Mouse (Mus musculus): ENCODE measurements around the gene Oas1g.
"Not testable (repeated sequence)": the region's sequence is repeated elsewhere in the genome, so short reads cannot be mapped to it uniquely, and the experiment has no call there.

The Oas1g gene

DNA sequence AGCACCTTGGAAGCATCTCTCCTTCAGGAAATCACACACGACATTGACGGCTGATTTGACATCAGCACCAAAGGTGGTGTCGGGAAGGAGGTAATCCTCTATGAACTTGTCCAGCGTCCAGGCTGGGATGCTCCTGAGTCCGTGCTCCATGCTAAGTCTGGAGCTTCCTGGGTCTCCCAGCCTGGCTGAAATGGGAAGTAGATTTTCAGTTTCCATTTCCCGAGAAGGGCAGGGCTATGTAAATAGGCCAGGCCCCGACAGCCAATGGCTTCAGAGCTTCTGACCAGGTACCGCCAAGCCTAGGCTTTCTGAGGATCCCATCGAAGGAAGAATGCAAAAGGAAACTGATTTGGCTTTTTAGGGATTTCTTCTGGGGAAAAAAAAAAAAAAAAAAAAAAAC, at the start of gene Oas1g:
Gene Oas1g (minus strand): TSS at position 201 of the 400 bp plus-strand sequence.
- not testable (repeated sequence) for H3K27me3 ChIP-seq (ENCODE audit: control insufficient read depth, insufficient read depth, low read length, poor library complexity, severe bottlenecking); H3K36me3 ChIP-seq (ENCODE audit: control insufficient read depth, insufficient read depth, low read length, poor library complexity, severe bottlenecking); DNase-seq (ENCODE audit: low read depth, low spot score)

DNA sequence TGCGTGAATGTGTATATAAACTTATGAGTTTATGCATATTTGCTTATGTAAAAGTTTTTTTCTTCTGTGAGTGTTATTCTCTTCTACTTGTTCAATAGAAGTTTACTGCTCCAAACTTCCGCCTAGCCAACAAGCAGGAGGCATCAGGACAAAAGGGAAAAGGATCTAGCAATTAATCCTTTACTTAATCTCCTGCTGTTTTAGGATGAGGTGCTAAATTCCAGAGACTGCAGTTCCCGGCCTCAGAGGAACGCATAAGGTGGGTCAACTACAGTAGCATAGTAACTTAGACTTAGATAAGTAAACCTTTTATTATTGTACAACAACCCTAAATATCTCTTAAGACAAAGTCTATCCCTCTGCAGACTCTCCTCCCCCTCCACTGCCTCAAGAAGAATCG, 46.6 kb upstream of the Oas1g start:
- Histone ChIP-seq H3K27me3 (ENCODE audit: control insufficient read depth, insufficient read depth, low read length, poor library complexity, severe bottlenecking) (no peaks in the 10 kb centered on the region), H3K36me3 (ENCODE audit: control insufficient read depth, insufficient read depth, low read length, poor library complexity, severe bottlenecking) (no peaks in the 10 kb centered on the region)
- no peak for DNase-seq (ENCODE audit: low read depth, low spot score)

DNA sequence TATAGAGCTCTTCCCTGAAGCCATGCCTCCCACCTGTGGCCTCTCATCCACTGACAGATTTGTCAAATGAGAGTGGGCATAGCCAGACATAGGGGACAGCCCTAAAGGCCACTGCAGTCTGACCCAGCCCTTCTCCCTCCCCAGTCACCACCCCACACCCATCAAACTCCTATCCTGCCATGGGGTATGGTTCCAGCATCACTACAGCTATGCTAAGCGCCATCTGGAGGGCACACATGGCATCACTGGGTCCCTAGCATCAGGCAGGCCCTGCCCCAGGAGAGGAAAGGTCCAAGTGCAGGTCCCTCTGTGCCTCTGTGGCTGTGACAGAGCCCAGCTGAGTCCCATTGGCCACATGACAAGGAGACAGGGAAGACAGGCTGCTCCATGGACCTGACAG, 39.6 kb upstream of the Oas1g start:
- Histone ChIP-seq H3K27me3 (ENCODE audit: control insufficient read depth, insufficient read depth, low read length, poor library complexity, severe bottlenecking) (no peaks in the 10 kb centered on the region), H3K36me3 (ENCODE audit: control insufficient read depth, insufficient read depth, low read length, poor library complexity, severe bottlenecking) (no peaks in the 10 kb centered on the region)
- peak; percentile 10 for DNase-seq (ENCODE audit: low read depth, low spot score)

DNA sequence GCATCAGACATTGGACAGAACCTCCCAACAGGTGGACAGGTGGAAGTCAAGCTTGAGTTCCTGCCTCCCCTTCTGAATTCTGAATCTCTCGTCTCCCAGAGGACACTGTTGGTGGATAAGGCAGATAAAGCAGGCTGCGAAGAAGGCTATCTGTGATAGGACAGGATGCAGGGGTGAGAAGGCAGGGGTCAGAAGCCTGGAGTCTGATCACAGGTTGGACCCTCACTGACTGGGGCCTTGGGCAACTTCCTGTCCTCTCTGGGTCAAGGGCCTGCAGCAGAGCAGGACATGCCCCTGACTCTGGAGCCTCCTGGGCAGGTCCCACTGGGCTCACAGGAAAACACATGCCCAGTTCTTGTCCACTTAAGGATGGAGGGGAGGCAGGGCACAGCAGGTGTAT, 38.9 kb upstream of the Oas1g start:
- H3K27me3 ChIP-seq (ENCODE audit: control insufficient read depth, insufficient read depth, low read length, poor library complexity, severe bottlenecking); DNase-seq (ENCODE audit: low read depth, low spot score); H3K36me3 ChIP-seq (ENCODE audit: control insufficient read depth, insufficient read depth, low read length, poor library complexity, severe bottlenecking): not testable (repeated sequence)

DNA sequence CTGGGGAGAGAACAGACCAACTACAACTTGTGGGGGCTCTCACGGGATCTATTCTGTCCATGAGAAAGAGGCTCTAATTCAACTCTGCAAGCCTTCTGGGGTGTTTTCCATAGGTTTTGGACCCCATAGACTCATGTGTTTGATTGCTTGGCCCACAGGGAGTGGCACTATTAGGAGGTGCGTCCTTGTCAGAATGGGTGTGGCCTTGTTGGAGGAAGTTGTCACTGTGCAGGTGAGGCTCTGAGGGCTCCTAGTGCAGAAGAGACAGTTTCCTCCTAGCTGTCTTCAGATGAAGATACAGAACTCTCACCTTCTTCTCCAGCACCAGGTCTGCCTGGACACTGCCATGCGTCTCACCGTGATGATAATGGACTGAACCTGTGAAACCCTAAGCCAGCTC, 37.1 kb upstream of the Oas1g start:
- H3K27me3 ChIP-seq (ENCODE audit: control insufficient read depth, insufficient read depth, low read length, poor library complexity, severe bottlenecking); H3K36me3 ChIP-seq (ENCODE audit: control insufficient read depth, insufficient read depth, low read length, poor library complexity, severe bottlenecking); DNase-seq (ENCODE audit: low read depth, low spot score): not testable (repeated sequence)

DNA sequence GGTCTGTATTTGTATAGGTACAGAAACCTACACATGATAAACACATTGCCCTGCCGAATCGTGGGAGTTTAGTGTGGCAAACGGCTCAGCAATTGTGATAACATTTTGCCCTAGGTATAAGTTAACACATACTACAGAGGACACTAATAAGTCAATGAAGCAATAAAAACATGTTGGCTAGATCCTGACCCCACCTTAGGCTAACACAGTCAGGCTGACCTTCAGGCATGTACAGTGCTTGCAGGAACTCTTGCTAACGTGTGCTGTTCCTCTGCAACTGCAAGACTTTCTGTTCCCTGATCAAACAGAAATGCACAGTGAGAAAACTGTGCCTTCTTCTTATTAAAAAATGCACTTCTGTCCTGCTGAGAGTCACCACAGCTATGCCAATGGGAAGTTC, 36.6 kb upstream of the Oas1g start:
- Histone ChIP-seq H3K36me3 (ENCODE audit: control insufficient read depth, insufficient read depth, low read length, poor library complexity, severe bottlenecking) (no peaks in the 10 kb centered on the region), H3K27me3 (ENCODE audit: control insufficient read depth, insufficient read depth, low read length, poor library complexity, severe bottlenecking) (no peaks in the 10 kb centered on the region)
- no peak for DNase-seq (ENCODE audit: low read depth, low spot score)

DNA sequence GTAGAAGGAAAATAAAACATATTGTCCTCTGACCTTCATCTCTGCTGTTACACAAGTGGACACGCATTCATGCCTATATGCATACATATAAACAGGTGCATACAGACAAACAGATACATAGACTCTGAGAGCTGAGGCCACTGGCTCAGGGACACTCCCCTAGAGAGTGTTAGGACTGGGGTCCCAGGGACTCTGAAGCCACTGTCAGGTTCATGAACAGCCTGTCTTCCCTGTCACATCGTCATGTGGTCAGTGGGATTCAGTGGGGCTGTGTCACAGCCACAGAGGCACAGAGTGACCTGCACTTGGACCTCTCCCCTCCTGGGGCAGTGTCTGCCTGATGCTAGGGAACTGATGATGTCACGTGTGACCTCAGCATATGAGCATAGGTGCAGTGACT, 32.9 kb upstream of the Oas1g start:
- Histone ChIP-seq H3K27me3 (ENCODE audit: control insufficient read depth, insufficient read depth, low read length, poor library complexity, severe bottlenecking) (no peaks in the 10 kb centered on the region), H3K36me3 (ENCODE audit: control insufficient read depth, insufficient read depth, low read length, poor library complexity, severe bottlenecking) (no peaks in the 10 kb centered on the region)
- no peak for DNase-seq (ENCODE audit: low read depth, low spot score)

DNA sequence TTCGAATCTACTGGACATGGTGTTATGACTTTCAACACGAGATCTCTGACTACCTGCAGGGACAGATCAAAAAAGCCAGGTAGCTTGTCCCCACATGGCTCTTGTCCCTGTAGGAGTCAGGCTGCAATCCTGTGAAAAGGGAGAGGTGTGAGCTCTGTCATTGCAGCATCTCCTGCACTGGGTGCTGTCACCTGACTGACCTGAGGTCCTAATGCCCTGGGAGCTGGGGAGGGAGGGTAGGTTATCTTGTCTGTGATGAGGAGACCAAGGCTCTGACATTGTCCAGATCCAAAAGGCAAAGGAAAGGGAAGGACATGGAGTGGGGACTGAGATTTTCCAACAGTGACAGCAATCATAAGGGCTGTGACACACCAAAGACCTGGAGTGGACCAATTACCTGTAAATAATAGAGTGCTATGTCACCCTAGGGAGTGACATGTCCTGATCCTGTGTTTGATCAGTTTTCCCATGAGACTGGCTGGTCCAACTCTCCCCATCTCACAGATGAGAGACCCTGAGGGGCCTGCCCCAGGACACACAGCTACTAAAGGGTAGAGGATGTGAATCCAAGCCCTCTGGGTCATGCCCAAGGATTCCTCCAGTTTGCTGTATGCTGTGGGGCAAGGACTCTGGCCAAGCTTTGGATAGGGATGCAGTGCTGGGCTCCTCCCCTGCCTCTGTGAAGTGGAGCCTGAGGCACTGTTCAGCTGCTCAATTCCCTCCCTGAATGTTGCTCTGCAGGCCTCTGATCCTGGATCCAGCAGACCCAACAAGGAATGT, 31.9 kb upstream of the Oas1g start:
- H3K27me3 ChIP-seq (ENCODE audit: control insufficient read depth, insufficient read depth, low read length, poor library complexity, severe bottlenecking); H3K36me3 ChIP-seq (ENCODE audit: control insufficient read depth, insufficient read depth, low read length, poor library complexity, severe bottlenecking); DNase-seq (ENCODE audit: low read depth, low spot score): not testable (repeated sequence)

DNA sequence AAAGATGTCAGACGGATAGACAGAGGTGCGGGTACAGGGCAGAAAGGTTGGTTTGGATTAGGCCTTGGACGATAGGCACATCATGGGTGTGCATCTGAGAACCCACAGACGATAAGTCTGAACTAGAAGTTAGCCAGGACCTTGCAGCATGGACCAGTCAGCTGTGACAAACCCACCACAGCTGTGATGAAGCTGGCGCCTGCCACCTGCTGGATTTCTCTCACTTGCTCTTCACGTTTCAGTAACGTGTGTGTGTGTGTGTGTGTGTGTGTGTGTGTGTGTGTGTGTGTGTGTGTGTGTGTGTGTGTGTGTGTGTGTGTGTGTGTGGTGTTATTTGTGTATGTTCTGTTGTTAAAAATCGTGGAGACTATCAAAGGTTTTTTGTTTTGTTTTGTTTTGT, 26.8 kb upstream of the Oas1g start, which contains the start of gene Oas1d:
Gene Oas1d (plus strand): TSS at position 333 of the 400 bp plus-strand sequence.
- H3K27me3 ChIP-seq (ENCODE audit: control insufficient read depth, insufficient read depth, low read length, poor library complexity, severe bottlenecking); H3K36me3 ChIP-seq (ENCODE audit: control insufficient read depth, insufficient read depth, low read length, poor library complexity, severe bottlenecking): not testable (repeated sequence)
- DNase-seq (ENCODE audit: low read depth, low spot score) = peak; percentile 31

DNA sequence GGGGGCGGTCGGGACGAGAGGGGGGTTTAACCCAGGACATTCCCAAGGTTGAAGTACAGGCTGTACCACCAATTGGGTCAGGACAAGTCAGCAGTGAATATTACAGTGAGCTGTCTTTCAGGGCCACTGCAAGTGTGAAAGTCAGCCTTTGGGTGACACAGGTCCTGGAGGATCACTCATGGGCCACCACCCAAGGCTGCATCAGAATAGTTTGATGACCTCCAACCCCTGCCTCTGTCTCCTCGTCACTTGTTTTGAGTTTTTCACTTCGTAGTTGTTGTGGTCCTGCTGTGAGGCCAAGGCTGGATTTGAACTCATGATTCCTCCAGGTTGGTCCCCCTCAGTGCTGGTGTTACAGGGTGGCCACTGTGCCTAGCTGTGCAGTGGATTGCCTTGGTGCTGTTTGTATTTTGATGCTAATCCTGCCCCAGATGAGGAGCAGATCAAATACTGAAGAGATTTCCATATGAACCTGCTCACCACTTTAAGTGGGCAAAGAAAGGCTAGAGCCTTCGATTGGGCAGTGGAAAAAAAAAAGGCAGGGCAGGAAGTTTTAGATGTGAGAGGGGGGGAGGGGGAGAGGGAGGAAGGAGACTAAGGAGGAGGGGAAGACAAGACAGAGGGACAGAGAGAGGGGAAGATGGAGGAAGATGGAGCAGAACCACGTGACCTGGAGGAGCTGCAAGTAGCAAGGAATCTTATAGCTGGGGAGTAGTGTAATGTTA, 20.9 kb upstream of the Oas1g start:
- H3K27me3 ChIP-seq (ENCODE audit: control insufficient read depth, insufficient read depth, low read length, poor library complexity, severe bottlenecking) = no peaks in the 10 kb centered on the region
- no peaks in the 10 kb centered on the region for H3K36me3 ChIP-seq (ENCODE audit: control insufficient read depth, insufficient read depth, low read length, poor library complexity, severe bottlenecking)
- no peak for DNase-seq (ENCODE audit: low read depth, low spot score)

DNA sequence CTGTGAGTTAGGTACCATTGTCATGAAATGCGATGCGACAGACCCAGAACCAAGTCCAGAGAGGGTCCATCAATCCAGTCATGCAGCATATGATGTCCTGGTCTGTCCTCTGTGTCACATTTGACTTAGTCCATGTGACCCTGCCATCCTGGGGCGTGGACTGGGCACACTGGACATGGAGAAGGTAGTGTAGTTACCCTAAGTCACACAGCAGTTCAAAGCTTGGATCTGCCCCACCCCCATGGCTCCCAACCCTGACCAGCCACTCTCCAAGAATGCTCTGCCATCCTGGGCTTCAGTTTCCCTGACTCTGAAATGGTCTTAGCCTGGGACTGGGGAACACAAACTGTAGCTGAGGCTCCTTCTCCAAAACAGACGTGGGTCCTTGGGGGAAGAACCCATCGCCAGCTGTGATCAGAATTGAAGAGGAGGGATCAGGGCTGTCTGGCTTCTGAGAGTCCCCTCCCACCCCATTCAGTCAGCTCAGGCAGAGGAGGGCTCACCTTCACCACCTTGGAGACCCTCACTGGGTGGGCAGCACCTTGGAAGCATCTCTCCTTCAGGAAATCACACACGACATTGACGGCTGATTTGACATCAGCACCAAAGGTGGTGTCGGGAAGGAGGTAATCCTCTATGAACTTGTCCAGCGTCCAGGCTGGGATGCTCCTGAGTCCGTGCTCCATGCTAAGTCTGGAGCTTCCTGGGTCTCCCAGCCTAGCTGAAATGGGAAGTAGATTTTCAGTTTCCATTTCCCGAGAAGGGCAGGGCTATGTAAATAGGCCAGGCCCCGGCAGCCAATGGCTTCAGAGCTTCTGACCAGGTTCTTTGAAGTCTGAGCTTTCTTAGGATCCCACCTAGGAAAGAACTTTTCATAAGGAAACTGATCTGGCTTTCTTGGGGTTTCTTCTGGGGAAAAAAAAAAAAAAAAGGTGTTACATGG, 19.6 kb upstream of the Oas1g start, which contains the start of gene Oas1a:
Gene Oas1a (minus strand): TSS at position 731 of the 943 bp plus-strand sequence.
- H3K27me3 ChIP-seq (ENCODE audit: control insufficient read depth, insufficient read depth, low read length, poor library complexity, severe bottlenecking); H3K36me3 ChIP-seq (ENCODE audit: control insufficient read depth, insufficient read depth, low read length, poor library complexity, severe bottlenecking); DNase-seq (ENCODE audit: low read depth, low spot score): not testable (repeated sequence)

DNA sequence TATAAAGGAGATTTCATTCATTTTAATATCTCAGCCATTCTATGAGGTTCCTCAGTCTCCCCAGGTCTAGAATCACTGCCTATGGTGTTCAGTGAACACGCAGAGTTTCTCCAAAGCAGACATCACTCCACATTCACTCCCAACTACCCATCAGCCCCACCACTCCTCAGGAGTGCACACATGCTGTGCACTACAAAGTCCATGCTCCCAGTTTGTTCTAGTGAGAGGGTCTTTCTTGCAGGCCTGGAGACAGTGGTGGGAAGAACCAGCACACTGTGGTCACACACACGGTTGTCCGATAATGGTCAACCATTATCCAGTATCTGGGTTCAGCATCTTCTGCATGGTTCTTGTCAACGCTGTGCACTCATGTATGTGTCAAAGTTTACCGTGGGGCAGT, 14.6 kb upstream of the Oas1g start:
- H3K27me3 ChIP-seq (ENCODE audit: control insufficient read depth, insufficient read depth, low read length, poor library complexity, severe bottlenecking) = no peaks in the 10 kb centered on the region
- DNase-seq (ENCODE audit: low read depth, low spot score) = no peak

DNA sequence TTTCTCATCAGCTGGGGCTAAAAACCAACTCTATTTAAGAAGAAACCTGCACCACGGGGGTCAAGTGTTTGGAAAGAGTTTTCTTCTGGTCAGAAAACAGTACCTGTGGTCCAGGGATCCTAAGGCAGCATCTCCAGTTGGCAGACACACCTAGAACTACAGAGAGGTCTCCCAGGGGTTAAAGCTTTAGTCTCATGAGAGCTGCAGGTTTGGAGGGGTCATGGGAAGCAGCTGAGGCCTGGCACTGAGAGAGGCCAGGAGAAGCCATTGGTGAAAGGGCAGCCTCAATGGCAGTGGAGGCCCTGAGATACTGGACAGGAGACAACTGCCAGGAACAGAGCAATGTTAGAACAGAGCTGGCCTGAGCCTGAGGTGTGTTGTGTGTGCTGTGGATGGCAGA, 13.3 kb upstream of the Oas1g start:
- DNase-seq (ENCODE audit: low read depth, low spot score) = no peak
- H3K36me3 ChIP-seq (ENCODE audit: control insufficient read depth, insufficient read depth, low read length, poor library complexity, severe bottlenecking) = no peaks in the 10 kb centered on the region
- H3K27me3 ChIP-seq (ENCODE audit: control insufficient read depth, insufficient read depth, low read length, poor library complexity, severe bottlenecking) = no peaks in the 10 kb centered on the region

More for the DNA sequence above, 14.6 kb upstream of the Oas1g start:
- H3K36me3 ChIP-seq (ENCODE audit: control insufficient read depth, insufficient read depth, low read length, poor library complexity, severe bottlenecking) = no peaks in the 10 kb centered on the region

DNA sequence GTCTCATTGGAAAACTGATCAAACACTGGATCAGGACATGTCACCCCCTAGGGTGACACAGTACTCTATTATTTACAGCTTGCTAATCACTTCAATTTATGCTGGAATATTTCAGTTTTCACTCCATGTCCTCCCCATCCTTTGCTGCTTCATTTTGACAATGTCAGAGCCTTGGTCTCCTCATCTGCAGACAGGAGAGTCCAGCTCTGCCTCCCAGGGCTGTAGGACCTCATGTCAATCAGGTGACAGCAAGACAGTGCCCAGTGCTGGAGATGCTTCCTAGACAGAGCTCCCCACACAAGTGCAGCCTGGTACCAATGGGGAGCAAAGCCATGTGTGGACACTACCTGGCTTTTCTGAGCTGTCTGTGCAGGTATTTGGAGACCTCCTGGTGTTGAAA, 11.3 kb upstream of the Oas1g start:
- H3K36me3 ChIP-seq (ENCODE audit: control insufficient read depth, insufficient read depth, low read length, poor library complexity, severe bottlenecking) = no peaks in the 10 kb centered on the region
- no peak for DNase-seq (ENCODE audit: low read depth, low spot score)
- no peaks in the 10 kb centered on the region for H3K27me3 ChIP-seq (ENCODE audit: control insufficient read depth, insufficient read depth, low read length, poor library complexity, severe bottlenecking)

All from splenic B cell, adult 2 months (primary cell).